Mouse (Mus musculus) small intestine, adult 2 months (tissue): Measurements from ENCODE around the gene Sik1.

Source experiments
- CTCF ChIP-seq: fragments of 200-500 bp; IDR thresholded peaks from 2 replicates; pipeline ENCODE4 v1.5.1; 2012; ENCODE audit warnings: low read depth, mild to moderate bottlenecking, control low read depth, inconsistent platforms, low read length, moderate library complexity, mixed read lengths; ENCODE audit not compliant: insufficient replicate concordance, insufficient read length; ENCODE audit errors: extremely low read depth
- POLR2A ChIP-seq: fragments of 200-500 bp; IDR thresholded peaks from 2 replicates; pipeline ENCODE4 v1.6.1; 2012; ENCODE audit warnings: low read depth, mild to moderate bottlenecking, control low read depth, inconsistent platforms, low read length, moderate library complexity

- TF ChIP-seq POLR2A (no peak), CTCF (no peak)
These were observed 41.5 kb downstream of the Sik1 start for GRCm38 (mm10) chr17:31813938-31814622.
